Mouse (Mus musculus): ENCODE measurements around the gene Bcl2l15. TPM values are rescaled to one million over a fixed set of nuclear protein-coding genes. Genes with fewer than 3 reads are reported as not detected.
"Not testable (repeated sequence)": the region's sequence is repeated elsewhere in the genome, so short reads cannot be mapped to it uniquely, and the experiment has no call there.

Gene Bcl2l15
- polyA plus RNA-seq, 2 experiments = 0.84 to 1.1 TPM

- Histone ChIP-seq H3K4me1 (ENCODE audit: control insufficient read depth, insufficient read depth, low read length) (peaks cover 7% of the 10 kb centered on the region), H3K36me3 (ENCODE audit: control insufficient read depth, insufficient read depth, low read length) (peaks cover 38% of the 10 kb centered on the region), H3K27me3 (ENCODE audit: control insufficient read depth, insufficient read depth, low read length) (no peaks in the 10 kb centered on the region), H3K4me2 (replicated peaks; ENCODE audit: low read depth, low read length, severe bottlenecking) (peak overlapping the region; percentile 75), H3K4me3 (replicated peaks; ENCODE audit: low read length) (peak overlapping the region; percentile 84), H3K9me3 (ENCODE audit: control insufficient read depth, low read length) (no peaks in the 10 kb centered on the region), H3K9ac (ENCODE audit: low read depth, low read length, severe bottlenecking) (peak overlapping the region; percentile 78), H3K27ac (replicated peaks; ENCODE audit: low read depth, low read length) (peak overlapping the region; percentile 79)
- ATAC-seq (ENCODE audit: low FRiP score, low read depth) (peak; percentile 31), DNase-seq (ENCODE audit: low spot score) (no peak)
- TF ChIP-seq POLR2A (IDR thresholded peaks at IDR 0.05; ENCODE audit: borderline replicate concordance, extremely low read depth, insufficient read depth, insufficient read length) = no peak
- WGBS = under 1% methylated on average over 14 of the region's 14 CpGs
Measured at GRCm38 (mm10) chr3:103809799-103810150, 22.6 kb upstream of the Bcl2l15 start.

GRCm38 (mm10) chr3:103810967-103811366 lies 21.4 kb upstream of the Bcl2l15 start:
- ATAC-seq (ENCODE audit: low FRiP score, low read depth) = no peak

GRCm38 (mm10) chr3:103827548-103827947 lies 4.9 kb upstream of the Bcl2l15 start:
- no peak for TF ChIP-seq POLR2A (IDR thresholded peaks at IDR 0.05; ENCODE audit: borderline replicate concordance, extremely low read depth, insufficient read depth, insufficient read length)
- Histone ChIP-seq H3K9me3 (ENCODE audit: control insufficient read depth, low read length) (no peaks in the 10 kb centered on the region), H3K36me3 (ENCODE audit: control insufficient read depth, insufficient read depth, low read length) (peaks cover 4% of the 10 kb centered on the region; the same call in 1 of the 2 replicates), H3K27ac (replicated peaks; ENCODE audit: low read depth, low read length) (no peak overlapping the region), H3K4me2 (replicated peaks; ENCODE audit: low read depth, low read length, severe bottlenecking) (no peak overlapping the region), H3K4me3 (replicated peaks; ENCODE audit: low read length) (no peak overlapping the region), H3K9ac (ENCODE audit: low read depth, low read length, severe bottlenecking) (no peak overlapping the region), H3K4me1 (ENCODE audit: control insufficient read depth, insufficient read depth, low read length) (no peaks in the 10 kb centered on the region), H3K27me3 (ENCODE audit: control insufficient read depth, insufficient read depth, low read length) (no peaks in the 10 kb centered on the region)
- ATAC-seq (ENCODE audit: low FRiP score, low read depth) (no peak), DNase-seq (ENCODE audit: low spot score) (no peak)

More at GRCm38 (mm10) chr3:103810967-103811366, 21.4 kb upstream of the Bcl2l15 start:
- WGBS = 90% methylated on average over 6 of the region's 6 CpGs
- TF ChIP-seq POLR2A (IDR thresholded peaks at IDR 0.05; ENCODE audit: borderline replicate concordance, extremely low read depth, insufficient read depth, insufficient read length) = no peak
- H3K27me3 ChIP-seq (ENCODE audit: control insufficient read depth, insufficient read depth, low read length) = no peaks in the 10 kb centered on the region
- no peak for DNase-seq (ENCODE audit: low spot score)
- no peak overlapping the region for H3K27ac ChIP-seq (replicated peaks; ENCODE audit: low read depth, low read length)
- H3K9ac ChIP-seq (ENCODE audit: low read depth, low read length, severe bottlenecking) = no peak overlapping the region
- no peaks in the 10 kb centered on the region for H3K9me3 ChIP-seq (ENCODE audit: control insufficient read depth, low read length)
- no peak overlapping the region for H3K4me2 ChIP-seq (replicated peaks; ENCODE audit: low read depth, low read length, severe bottlenecking)
- H3K4me3 ChIP-seq (replicated peaks; ENCODE audit: low read length) = no peak overlapping the region
- H3K4me1 ChIP-seq (ENCODE audit: control insufficient read depth, insufficient read depth, low read length) = peaks cover 7% of the 10 kb centered on the region
- H3K36me3 ChIP-seq (ENCODE audit: control insufficient read depth, insufficient read depth, low read length) = peaks cover 37% of the 10 kb centered on the region

- Histone ChIP-seq H3K27ac (replicated peaks; ENCODE audit: low read depth, low read length) (no peak overlapping the region), H3K27me3 (ENCODE audit: control insufficient read depth, insufficient read depth, low read length) (no peaks in the 10 kb centered on the region), H3K9ac (ENCODE audit: low read depth, low read length, severe bottlenecking) (no peak overlapping the region), H3K36me3 (ENCODE audit: control insufficient read depth, insufficient read depth, low read length) (no peaks in the 10 kb centered on the region), H3K9me3 (ENCODE audit: control insufficient read depth, low read length) (no peaks in the 10 kb centered on the region), H3K4me3 (replicated peaks; ENCODE audit: low read length) (no peak overlapping the region), H3K4me1 (ENCODE audit: control insufficient read depth, insufficient read depth, low read length) (no peaks in the 10 kb centered on the region), H3K4me2 (replicated peaks; ENCODE audit: low read depth, low read length, severe bottlenecking) (no peak overlapping the region)
- DNase-seq (ENCODE audit: low spot score) (no peak), ATAC-seq (ENCODE audit: low FRiP score, low read depth) (no peak)
- TF ChIP-seq POLR2A (IDR thresholded peaks at IDR 0.05; ENCODE audit: borderline replicate concordance, extremely low read depth, insufficient read depth, insufficient read length) = no peak
- WGBS = 90% methylated on average over 3 of the region's 3 CpGs
Measured at GRCm38 (mm10) chr3:103829036-103829435, 3.4 kb upstream of the Bcl2l15 start.

- H3K4me3 ChIP-seq (replicated peaks; ENCODE audit: low read length); H3K9me3 ChIP-seq (ENCODE audit: control insufficient read depth, low read length); H3K4me2 ChIP-seq (replicated peaks; ENCODE audit: low read depth, low read length, severe bottlenecking); H3K27ac ChIP-seq (replicated peaks; ENCODE audit: low read depth, low read length); H3K36me3 ChIP-seq (ENCODE audit: control insufficient read depth, insufficient read depth, low read length); ATAC-seq (ENCODE audit: low FRiP score, low read depth); H3K9ac ChIP-seq (ENCODE audit: low read depth, low read length, severe bottlenecking); H3K27me3 ChIP-seq (ENCODE audit: control insufficient read depth, insufficient read depth, low read length); H3K4me1 ChIP-seq (ENCODE audit: control insufficient read depth, insufficient read depth, low read length): not testable (repeated sequence)
- WGBS = 43% methylated on average over 1 of the region's 1 CpGs
- peak; percentile 25 for DNase-seq (ENCODE audit: low spot score)
Measured at GRCm38 (mm10) chr3:103830681-103831080, 1.7 kb upstream of the Bcl2l15 start.

GRCm38 (mm10) chr3:103831146-103831545 lies 1.3 kb upstream of the Bcl2l15 start:
- Histone ChIP-seq H3K9ac (ENCODE audit: low read depth, low read length, severe bottlenecking) (no peak overlapping the region), H3K4me1 (ENCODE audit: control insufficient read depth, insufficient read depth, low read length) (no peaks in the 10 kb centered on the region), H3K27ac (replicated peaks; ENCODE audit: low read depth, low read length) (no peak overlapping the region), H3K4me3 (replicated peaks; ENCODE audit: low read length) (no peak overlapping the region), H3K27me3 (ENCODE audit: control insufficient read depth, insufficient read depth, low read length) (no peaks in the 10 kb centered on the region), H3K9me3 (ENCODE audit: control insufficient read depth, low read length) (no peaks in the 10 kb centered on the region), H3K4me2 (replicated peaks; ENCODE audit: low read depth, low read length, severe bottlenecking) (no peak overlapping the region), H3K36me3 (ENCODE audit: control insufficient read depth, insufficient read depth, low read length) (no peaks in the 10 kb centered on the region)
- no peak for TF ChIP-seq POLR2A (IDR thresholded peaks at IDR 0.05; ENCODE audit: borderline replicate concordance, extremely low read depth, insufficient read depth, insufficient read length)
- 72% methylated on average over 7 of the region's 7 CpGs for WGBS
- no peak for DNase-seq (ENCODE audit: low spot score)
- no peak for ATAC-seq (ENCODE audit: low FRiP score, low read depth)

All from limb, embryonic 14.5 days (tissue).